Mouse (Mus musculus) frontal cortex, adult 2 months (tissue): ENCODE measurements around the gene Ctdspl2. TPM values are rescaled to one million over a fixed set of nuclear protein-coding genes. Genes with fewer than 3 reads are reported as not detected.

Source experiments
- DNase-seq, 2 experiments: peaks; one replicate each; pipeline ENCODE4 v3.0.0; 2022; ENCODE audit warnings: low spot score in 1 of 2; ENCODE audit errors: extremely low spot score in 1 of 2
- polyA plus RNA-seq: library from polyadenylated mRNA; depleted of rRNA; stranded (reverse); fragments of >200 nt; gene quantifications from 2 replicates; pipeline ENCODE4 v1.2.3, GENCODE M21; 2012; rRNA removed

The Ctdspl2 gene
- polyA plus RNA-seq, 1 experiment: 16.3 TPM

DNA sequence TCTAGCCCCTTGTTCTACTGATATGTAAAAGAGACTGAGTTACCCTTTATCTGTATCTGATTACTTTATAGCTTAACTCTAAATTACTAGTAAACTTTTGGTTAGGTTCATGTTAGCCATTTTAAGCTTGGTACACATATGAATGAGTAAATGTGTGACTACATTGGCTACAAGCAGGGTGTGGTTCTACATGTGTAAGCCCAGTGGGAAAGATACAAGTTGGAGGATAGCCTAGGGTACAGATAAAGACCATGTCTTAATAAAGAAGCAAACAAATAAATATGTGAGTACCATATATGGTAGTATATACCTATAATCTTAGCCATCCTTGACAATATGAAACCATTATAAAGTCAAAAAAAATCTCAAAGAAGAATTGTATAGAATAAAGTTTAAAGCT lies 88.1 kb downstream of the Ctdspl2 start:
- DNase-seq: no peak

DNA sequence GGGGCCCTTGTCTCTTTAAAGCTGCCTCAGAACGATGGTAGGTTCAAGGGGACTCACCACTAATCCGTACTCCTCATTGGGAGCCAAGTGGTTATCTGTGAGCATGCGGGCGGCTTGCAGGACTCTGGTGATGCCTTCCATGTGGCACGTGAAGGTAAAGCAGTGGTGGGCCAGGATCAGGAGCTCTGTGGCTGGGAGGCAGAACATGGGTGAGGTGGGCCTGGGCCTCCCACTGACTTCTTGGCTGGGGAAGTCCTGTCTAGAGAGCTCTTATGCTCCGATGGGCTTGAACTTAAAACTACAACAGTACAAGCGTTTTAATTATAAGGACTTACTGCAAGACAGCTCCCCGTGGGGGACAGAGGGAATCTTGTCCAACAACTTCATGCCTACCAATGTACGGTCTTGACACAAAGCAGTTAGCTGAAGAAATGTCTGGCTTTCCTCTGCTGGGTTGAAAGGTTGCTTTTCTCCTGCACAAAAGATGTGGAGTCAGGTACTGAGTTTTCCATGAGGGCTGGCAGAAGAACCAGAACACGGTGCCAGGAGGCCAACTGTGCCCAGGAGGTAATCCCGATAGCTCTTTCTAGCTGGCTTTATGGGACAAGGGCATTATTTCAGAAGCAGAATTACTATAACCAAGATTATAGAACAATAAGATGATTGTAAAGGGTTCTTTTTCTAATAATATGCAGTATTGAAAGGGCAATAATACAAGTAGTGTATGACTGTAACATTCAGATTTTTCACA lies 103.7 kb downstream of the Ctdspl2 start:
- DNase-seq: no peak

Other genes with a start within 250 kb of the Ctdspl2 start
- 28.2 and 30.6 TPM in 2 replicates for gene Frmd5, start 148.9 kb upstream of the Ctdspl2 start, polyA plus RNA-seq
- gene Casc4, start 89.0 kb upstream of the Ctdspl2 start, polyA plus RNA-seq: 38.1 and 45.7 TPM in 2 replicates
- 0.27 and 0.36 TPM in 2 replicates for gene Mageb3, start 91 bp downstream of the Ctdspl2 start, polyA plus RNA-seq
- 18.4 and 19.8 TPM in 2 replicates for gene Eif3j1, start 72.5 kb downstream of the Ctdspl2 start, polyA plus RNA-seq
- gene Spg11, start 162.4 kb downstream of the Ctdspl2 start, polyA plus RNA-seq: 9.5 and 9.9 TPM in 2 replicates
- 168 and 176 TPM in 2 replicates for gene B2m, start 191.7 kb downstream of the Ctdspl2 start, polyA plus RNA-seq
- gene Trim69, start 204.7 kb downstream of the Ctdspl2 start, polyA plus RNA-seq: 0.06 TPM in 2 replicates
- 0.08 TPM in 1 of 2 replicates, not detected in the other for gene Patl2, start 230.2 kb downstream of the Ctdspl2 start, polyA plus RNA-seq
- not detected in 2 replicates for gene Terb2, start 230.3 kb downstream of the Ctdspl2 start, polyA plus RNA-seq